Mouse (Mus musculus) adrenal gland, postnatal 14 days (tissue): ENCODE data around the gene Osbpl9. TPM values are rescaled to one million over a fixed set of nuclear protein-coding genes. Genes with fewer than 3 reads are reported as not detected.

Experiments
- DNase-seq: peaks from one replicate; pipeline ENCODE4 v3.0.0; 2021; ENCODE audit warnings: mixed read lengths
- long read RNA-seq, 2 experiments: library from polyadenylated mRNA; stranded (forward); transcript quantifications; one replicate each; pipeline ENCODE4 v2.0.0; 2021
- total RNA-seq: library from RNA; stranded (reverse); gene quantifications from 2 replicates; pipeline ENCODE4 v1.2.3, GENCODE M21; 2021

Osbpl9 gene
- 128 and 156 TPM in 2 replicates for total RNA-seq
- long read RNA-seq, experiment 1, transcript Osbpl9-218 (23 exons, 2,408 nt) = minor isoform, 17 of 187 reads
- long read RNA-seq, experiment 1, transcript Osbpl9-201 (24 exons, 2,871 nt) = major isoform, 58 of 187 reads
- long read RNA-seq, experiment 1, transcript Osbpl9-202 (21 exons, 3,134 nt) = minor isoform, 56 of 187 reads
- long read RNA-seq, experiment 1, transcript Osbpl9-213 (20 exons, 2,604 nt) = minor isoform, 17 of 187 reads
- long read RNA-seq, experiment 1, partial matches to known transcripts = 17 of 187 reads
- long read RNA-seq, experiment 1, other reads (novel, unspliced or antisense) = 21 of 187 reads
- long read RNA-seq, experiment 2, transcript Osbpl9-201 (24 exons, 2,871 nt) = minor isoform, 27 of 98 reads
- long read RNA-seq, experiment 2, transcript Osbpl9-213 (20 exons, 2,604 nt) = minor isoform, 12 of 98 reads
- long read RNA-seq, experiment 2, transcript Osbpl9-202 (21 exons, 3,134 nt) = major isoform, 31 of 98 reads
- long read RNA-seq, experiment 2, partial matches to known transcripts = 13 of 98 reads
- long read RNA-seq, experiment 2, other reads (novel, unspliced or antisense) = 12 of 98 reads

DNA sequence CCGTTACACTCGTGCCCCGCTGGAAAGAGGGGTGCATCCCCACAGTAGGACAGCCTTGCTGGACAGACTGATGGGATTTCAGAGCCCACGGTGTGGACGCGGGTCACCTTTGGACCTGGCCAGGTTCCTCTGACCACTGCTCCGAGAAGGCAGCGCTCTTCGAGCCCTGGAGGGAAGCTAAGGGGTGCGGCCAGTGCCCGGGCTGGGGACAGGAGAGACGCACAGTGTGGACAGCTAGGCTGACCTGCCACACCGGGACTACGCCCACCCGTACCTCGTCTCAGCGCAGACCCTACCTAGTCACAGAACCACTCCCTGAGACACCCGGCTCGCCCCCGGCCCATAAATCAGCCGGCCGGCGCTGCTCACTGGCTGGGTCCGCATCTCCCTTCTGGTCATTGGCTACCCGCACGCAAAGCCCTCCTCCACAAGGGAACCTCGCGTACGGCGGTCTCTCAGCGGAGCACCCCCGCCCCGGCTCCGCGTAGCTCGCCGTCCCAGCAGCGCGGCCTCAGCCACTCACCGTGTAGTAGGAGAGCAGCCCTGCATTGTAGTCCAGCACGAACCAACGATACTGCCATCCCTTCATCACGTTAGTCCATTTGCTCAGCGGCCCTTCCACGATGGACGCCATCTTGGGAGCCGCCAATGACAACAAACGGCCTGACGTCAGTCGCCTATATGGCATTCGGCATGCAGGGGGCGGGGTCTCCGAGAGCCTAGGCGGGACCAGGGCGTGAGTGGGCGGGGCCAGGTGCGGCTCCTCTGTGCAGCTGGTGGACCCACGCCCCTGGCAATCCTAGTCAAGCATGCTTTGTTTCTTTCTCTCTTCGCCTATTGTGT is at the start of gene Osbpl9:
TSS of gene Osbpl9 (minus strand) at position 691 of the 843 bp plus-strand sequence.
- DNase-seq = peak; percentile 99

DNA sequence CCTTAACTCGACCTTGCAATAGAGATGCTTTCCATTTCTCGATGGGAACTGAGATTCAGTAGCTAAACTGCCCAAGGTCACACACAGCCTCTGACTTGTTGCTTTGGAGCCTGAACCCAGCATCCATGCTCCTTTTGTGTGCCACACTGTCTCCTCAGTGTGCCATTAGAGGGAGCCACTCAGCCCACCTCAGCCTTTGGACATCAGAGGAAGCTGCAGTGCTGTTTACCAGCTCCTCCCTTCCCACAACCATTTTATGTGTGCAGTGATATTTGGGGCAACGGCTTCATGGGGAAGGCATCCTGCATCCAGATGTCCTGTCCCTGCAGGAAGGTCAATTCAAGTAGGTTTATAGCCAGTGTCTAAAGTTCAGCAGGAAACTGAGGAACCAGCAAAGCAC is 49.5 kb upstream of the Osbpl9 start:
- DNase-seq = peak; percentile 63

DNA sequence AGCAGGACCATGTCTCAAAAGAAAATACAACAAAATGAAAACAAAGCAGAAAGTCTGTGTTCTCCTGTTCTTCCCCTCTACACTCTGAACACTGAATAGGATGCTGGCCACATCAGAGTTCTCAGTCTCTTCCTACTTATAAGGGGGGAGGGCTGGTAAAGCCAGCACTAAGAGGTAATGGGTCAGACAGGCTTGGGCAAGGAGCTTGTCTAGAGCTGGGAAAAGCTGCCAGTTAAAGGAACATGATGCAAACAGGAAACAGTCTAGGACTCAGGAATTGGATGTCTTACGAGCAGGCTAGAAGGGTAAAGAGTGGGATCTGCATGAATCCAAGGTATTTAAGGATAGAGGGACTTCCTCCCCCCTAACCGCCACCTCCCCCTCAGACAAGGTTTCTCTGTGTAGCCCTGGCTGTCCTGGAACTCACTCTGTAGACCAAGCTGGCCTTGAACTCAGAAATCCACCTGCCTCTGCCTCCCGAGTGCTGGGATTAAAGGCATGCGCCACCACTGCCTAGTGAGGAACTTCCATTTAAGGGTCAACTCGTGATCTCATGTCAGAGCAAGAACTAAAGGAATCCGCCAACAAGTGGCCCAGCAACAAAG is 43.0 kb upstream of the Osbpl9 start:
- DNase-seq = no peak

DNA sequence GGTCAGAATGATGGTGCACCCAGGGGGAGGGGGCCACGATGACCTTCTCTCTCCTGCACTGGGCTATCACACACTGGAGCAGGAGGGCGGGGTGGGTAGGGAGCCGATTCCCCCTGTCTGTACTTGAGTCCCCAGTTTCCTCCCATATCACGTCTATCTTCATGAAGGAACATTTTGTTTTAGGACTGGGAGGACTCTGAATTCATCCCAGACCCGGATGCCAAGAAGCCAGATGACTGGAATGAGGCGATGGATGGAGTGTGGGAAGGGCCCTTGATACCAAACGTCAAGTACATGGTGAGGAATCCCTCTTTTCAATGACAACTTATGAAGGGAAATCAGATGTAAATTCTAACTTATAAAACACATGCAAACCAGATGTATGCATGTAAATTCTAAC is 42.4 kb upstream of the Osbpl9 start:
- DNase-seq = no peak

DNA sequence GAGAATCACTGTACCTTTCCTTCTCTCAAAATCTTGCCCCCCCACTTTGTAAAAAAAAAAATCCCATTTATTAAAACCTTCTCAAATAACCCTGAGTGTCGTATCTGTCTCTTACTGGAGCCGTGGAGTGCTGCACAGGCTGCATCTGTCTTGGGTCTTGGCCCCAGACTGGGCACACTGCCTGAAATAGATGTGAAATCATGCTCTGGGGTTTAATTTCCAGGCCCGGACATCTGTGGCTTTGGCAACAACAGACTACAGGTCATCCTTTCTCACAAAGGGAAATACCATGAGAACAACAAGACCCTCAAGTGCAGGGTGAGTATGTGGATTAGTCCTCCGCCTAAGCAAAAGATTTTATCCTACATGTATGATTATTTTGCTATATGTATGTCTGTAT is 39.9 kb upstream of the Osbpl9 start:
- DNase-seq = peak; percentile 66

DNA sequence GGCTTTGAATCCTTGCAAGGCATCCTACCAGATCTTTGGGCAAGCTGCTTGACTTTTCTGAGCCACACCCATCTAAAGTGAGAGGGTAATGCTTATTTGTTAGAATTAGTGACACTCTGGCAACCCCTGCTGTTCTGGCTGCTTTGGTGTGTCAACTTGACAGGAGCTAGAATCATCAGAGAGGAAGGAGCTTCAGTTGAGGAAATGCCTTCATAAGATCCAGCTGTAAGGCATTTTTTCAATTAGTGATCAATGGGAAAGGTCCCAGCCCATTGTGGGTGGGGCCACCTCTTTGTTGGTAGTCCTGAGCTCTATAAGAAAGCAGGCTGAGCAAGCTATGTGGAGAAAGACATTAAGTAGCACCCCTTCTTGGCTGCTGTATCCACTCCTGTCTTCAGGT is 39.1 kb upstream of the Osbpl9 start:
- DNase-seq = no peak

DNA sequence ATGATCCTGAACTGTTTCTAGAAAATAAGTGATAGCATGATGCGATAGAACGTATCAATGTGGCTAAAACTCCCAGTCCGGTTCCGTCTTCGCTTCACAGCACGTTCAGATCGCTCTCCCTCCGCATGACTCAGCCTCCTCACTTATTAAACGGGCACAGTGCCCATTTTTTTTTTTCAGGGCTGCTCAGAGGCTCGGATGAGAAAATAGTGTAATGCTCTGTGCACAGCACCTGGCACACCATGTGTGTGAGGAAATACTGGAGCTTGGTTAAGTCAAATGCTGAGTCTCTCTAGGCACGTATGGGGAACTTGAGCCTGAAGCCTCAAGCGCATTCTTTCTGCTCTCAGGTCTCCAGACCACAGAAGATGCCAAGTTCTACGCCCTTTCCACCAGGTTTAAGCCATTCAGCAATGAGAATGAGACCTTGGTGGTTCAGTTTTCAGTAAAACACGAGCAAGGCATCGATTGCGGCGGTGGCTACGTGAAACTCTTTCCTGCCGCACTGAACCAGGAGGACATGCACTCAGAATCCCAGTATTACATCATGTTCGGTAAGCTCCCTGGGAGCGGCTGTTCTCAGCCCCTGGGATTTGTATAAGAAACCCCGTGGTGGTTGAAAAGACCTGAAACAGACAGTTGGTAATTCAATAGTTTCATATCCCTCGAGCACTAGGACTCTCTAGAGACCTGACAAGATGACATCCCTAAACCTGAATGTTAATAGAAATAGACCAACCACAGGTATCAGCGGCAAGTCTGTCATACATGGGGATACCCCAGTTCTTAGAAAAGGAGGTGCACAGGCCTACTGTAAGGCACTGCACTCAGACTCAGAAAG is 36.6 kb upstream of the Osbpl9 start:
- DNase-seq = peak; percentile 72

DNA sequence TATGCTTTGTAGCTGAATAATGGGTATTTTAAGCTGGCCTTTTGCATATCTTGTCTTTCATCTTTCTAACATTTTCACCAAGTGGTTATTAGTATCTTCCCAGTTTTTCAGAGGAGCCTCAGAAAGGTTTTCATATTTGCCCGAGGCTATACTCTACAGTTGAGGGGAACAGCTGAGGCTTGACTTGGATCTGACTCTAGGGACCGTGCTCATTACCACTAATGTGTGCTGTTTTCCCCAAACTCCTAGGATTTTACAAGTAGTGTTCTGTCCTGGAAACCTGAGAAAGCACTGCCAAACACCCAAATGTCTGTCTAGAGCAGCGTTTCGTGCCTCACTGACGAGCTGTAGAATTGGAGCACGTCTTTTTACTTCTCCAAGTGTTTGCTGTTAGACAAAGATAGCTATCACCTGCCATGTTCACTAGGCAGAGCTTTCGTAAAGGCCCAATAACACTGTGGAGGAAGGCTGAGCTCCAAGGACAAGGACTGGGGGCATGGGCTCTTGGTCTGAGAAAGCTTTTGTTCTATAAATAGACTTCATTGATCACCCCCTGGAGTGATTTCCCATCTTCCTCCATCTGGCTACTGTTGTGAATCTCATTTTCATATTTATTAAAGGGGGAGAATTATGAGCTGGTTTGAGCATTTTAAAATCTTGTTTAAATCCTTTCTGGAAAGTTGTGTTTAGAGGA is 34.3 kb upstream of the Osbpl9 start:
- no peak for DNase-seq

DNA sequence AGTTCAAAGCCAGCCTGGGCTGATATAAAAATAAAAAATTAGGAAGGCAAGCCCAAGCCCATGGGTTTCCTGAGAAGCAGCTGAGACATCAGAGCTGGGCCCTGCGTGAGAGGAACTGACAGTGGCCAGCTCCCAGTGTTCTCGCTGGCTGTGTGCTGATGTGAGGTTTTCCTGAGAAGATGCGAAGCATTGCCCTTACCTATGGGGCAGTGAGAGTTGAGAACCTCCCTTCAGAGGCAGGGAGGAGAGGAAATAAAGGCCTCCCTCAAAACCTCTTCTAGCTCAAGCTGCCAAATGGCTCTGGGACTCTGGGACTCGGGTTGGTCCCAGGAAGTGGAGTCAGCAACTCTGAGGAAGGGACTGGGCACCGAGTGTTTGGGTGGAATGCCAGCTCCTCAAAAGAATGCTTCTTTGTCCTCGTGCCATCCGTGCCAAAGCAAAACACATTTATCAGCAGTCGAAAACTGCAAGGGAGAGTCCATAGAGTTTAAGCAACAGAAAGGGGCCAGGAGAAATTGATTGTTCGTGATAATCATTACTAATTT is 32.8 kb upstream of the Osbpl9 start:
- peak; percentile 36 for DNase-seq

DNA sequence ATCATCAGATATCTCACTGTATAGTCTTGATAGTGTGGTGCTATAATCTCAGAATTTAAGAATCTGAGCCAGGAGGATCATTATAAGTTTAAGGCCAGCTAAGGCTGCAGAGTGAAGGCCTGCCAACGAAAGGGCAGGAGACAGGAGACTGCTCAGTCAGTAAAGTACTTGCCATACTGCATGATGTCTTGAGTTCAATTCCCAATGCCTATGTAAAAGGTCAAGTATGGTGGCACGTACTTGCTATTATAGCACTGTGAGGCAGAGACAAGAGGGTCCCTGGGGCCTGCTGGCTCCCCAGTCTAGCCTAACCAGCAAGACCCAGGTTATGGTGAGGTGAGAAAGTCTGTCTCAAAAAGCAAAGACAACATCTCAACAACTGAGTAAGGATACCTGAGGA is 32.1 kb upstream of the Osbpl9 start, which contains the start of gene Calr4:
TSS of gene Calr4 (plus strand) at position 301 of the 400 bp plus-strand sequence.
- DNase-seq = no peak

DNA sequence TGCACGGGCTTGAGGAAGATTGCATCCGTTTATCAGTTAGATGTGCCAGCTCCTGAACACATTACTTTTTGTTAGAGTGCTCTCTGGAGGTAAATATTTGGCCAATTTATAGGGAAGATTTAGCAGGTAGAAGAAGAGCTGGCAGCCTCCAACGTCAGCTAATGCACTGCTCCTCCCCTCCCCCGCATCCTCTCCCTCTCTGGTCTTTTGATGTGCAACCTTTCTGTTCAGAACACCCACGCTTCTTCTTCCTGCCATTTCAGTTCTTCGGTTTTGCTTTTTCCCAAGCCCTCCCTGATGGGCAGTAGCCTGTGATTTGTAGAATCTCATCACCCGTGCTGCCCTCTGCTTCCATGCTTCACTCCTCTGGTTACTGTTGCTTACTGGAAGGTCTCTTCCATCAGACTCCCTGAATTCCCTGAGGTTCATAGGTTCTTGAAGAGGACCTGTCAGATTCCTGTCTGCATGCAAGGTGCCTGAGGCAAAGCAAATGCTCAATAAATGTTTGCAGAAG is 27.8 kb upstream of the Osbpl9 start:
- DNase-seq = peak; percentile 30

DNA sequence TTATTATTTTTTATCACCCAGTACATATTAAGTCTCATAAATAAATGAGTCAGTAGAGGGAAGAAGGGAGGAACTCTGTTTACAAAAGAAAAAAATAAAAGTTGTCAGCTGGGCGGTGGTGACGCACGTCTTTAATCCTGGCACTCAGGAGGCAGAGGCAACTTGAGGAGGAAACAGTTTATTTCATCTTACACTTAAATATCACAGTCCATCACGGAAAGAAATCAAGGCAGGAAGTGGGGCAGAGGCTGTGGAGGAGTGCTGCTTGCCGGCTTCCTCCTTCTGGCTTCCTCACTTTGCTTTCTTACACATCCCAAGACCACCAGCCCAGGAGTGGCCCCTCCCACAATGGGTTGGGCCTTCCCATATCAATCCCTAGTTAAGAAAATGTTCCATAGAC is 24.0 kb upstream of the Osbpl9 start:
- no peak for DNase-seq

DNA sequence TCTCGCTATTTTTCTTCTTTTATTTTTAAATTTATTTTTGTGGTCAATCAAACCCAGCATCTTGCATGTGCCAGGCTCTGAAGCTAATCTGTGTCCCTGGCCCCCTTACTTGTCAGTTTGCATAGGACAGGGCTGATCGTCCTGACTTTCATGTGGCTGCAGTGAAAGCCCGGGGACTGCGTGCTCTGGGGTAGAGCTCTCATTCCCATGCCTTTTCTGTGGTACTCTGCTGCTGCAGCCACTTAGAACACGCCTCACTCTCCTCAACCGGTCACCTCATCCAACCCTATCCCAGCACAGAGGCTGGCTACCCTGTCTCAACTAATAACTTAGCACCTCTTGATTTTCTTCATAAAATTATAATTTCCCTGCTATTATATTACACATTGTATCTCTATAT is 23.5 kb upstream of the Osbpl9 start:
- no peak for DNase-seq

DNA sequence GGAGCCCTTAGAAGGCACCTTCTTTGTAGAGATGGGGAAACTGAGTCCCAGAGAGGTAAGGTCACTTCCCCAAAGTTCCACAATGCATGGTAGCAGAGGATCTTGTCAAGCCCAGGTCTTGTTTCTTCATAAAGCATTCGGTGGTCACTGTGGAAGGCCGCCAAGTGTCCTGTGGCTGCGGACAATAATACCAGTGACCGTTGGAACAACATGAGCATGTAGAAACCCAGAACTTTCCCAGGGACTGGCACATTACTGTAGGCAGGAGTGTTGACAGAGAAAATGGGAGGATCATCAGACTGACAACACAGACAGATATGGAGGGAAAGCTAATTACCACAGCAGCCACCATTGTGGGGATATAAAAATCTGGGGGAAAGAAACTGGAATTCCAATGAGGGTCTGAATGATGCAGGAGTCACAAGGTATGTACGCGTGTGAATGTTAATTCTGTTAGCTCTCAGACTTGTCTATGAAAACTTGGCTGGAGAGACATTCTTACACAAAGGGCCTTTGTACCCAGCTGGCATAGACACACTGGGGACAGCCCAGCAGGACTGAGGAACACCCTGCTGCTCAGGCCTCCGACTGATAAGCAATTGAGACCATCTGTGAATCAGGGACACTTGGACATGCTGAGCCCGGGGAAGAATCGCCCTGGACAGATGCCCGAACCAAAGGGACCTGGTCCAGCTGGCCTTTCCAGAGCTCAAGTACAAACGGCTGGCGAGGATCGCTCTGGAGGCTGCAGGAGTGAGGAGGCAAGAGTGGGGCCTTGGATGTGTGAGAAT is 22.9 kb upstream of the Osbpl9 start:
- peak; percentile 88 for DNase-seq

DNA sequence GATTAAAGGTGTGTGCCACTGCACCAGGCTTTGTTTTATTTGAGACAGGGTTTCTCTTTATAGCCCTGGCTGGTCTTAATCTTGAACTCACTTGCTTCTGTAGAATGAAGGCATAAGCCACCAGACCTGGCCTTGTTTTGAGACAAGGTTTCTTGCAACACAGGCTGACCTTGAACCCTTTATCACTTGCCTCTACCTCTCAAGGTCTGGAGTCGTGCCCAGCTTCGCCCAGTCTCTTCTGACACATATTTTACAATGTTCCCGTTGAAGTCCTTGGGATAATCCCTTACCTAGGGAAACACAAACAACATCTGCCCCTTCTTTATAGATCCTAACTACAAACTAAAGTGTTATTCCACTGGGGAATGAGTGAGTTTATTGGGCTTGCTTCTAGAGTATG is 19.9 kb upstream of the Osbpl9 start:
- peak; percentile 90 for DNase-seq

DNA sequence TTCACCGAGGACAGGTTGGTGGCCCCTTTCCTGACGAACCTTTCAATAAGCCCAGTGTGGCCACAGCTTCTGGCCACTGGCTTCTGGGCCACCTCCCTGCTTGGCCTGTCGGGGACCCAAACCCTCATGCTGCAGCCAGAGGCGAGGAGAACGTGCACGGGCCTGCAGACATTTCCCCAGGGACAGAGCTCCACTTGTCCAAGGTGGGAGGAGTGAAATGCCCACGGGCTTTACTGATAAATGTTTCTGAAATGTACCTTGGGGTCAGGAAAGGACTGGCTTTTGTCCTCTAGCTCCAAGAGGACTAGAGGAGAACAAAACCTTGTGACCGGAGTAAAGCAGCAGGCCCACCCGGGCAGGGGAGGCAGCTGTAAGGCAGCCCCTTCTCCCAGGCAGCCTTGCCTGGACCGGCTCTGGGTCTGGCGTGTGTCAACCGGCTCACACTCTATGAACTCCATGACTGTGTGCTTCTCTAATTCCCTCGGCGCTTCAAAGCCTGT is 18.4 kb upstream of the Osbpl9 start:
- DNase-seq = no peak

DNA sequence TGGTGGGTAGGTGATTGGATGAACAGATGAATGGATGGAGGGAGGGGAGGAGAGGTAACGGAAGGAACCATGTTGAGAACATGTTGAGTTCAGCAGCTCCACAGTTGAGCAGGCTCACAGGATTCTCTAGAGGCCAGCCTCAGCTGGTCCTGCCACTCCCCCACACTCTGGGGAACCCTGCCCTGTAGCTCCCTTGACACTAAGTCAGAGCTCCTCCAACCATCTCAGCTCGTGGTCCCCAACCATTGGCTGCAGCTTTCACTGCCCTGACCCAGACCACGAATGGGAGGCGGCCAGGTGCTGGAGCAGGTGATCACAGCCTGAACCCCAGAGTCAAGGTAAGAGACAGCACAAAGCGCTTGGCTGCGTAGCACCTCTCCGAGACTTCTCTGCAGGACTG is 15.9 kb upstream of the Osbpl9 start:
- DNase-seq = no peak

DNA sequence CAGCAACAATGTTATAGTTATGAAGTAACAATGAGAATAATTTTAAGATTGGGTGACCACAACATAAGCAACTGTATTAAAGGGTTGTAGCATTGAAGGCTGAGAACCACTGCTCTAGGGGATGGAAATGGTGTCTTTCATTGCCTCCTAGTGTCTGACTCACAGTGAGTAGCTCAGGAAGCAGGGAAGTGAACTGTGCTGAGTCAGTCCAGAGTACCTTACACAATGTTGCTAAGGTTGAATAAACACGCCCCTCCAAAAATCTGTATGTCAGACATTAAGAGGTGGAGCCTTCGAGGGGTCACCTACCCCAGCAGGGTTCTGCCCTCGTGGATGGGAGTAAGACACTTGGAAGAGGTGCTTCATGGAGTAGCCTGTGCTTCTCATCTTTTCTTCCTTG is 11.9 kb upstream of the Osbpl9 start:
- no peak for DNase-seq

DNA sequence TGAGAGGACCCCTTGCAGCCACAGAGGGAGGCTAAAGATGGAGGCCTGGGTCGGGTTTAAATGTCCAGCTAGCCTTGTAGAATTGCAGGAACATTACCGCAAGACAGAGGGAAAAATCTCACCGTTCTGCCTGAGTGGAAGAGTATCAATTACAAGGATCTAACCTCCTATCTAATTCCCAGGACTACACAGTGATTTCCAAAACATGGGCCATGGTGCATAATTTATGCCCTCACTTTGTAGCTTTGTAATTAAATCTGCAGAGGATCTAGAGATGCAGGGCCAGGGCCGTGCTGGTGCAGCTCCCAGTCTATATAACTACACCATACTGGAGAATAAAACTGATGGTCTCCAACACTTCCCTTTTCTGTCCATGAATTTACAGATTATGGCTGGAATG is 8.8 kb upstream of the Osbpl9 start:
- DNase-seq = no peak
